Mouse (Mus musculus): ENCODE results near the gene Tanc2. TPM values are rescaled to one million over a fixed set of nuclear protein-coding genes. Genes with fewer than 3 reads are reported as not detected.

Tanc2 gene
- polyA plus RNA-seq, 1 experiment: 2.6 TPM

DNA sequence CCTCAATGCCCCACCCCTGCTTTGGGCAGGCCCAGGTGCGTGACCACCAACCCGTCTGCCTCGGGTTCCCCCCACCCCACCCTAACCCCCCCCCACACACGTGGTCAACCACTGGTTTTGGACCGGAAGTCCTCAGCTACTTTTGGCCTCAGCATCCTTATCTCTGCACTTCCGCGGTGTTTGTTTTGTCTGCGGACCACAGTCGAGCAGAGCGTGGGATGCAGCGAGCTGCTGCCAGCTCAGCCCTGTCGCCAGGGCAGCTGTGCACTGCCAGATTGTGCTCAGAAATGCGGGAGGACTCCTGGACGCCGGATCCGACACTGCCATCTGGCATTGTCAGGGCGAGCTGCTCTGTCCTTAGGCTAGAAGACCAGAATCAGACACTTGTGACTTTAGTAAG lies 369.6 kb downstream of the Tanc2 start:
- 2% methylated on average over 17 of the region's 17 CpGs for WGBS

DNA sequence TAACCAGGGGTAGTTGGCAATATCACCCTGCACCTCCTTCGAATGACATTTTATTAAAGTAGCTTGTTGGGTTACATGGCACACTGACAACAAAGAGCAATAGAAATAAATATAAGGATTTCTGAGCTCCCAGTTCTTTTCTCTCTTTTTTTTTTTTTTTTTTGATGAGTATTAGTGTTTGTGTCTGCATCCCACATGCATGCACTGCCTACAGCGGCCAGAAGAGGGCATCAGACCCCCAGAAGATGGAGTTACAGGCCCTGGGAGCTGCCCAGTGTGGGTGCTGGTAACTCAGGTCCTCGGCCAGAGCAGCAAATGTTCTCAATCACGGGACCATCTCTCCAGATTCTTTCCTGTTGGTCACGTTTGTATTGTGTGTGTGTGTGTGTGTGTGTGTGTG lies 374.9 kb downstream of the Tanc2 start:
- no peak overlapping the region for H3K27ac ChIP-seq (ENCODE audit: control insufficient read depth, insufficient read depth, low read length)
- WGBS: 74% methylated on average over 5 of the region's 5 CpGs
- TF ChIP-seq POLR2A (IDR thresholded peaks at IDR 0.05; ENCODE audit: control insufficient read depth, extremely low read depth, insufficient read depth, low read length, poor library complexity): no peak
- peaks cover 6% of the 10 kb centered on the region; the same call in 1 of the 2 replicates for H3K27me3 ChIP-seq (ENCODE audit: control insufficient read depth, insufficient read depth, low read length)
- no peak overlapping the region for H3K4me3 ChIP-seq (ENCODE audit: control insufficient read depth, insufficient read depth, low read length)
- no peaks in the 10 kb centered on the region for H3K36me3 ChIP-seq (ENCODE audit: control insufficient read depth, insufficient read depth, low read length)
- no peak for DNase-seq
- peaks cover 3% of the 10 kb centered on the region for H3K4me1 ChIP-seq (replicated peaks; ENCODE audit: control insufficient read depth, insufficient read depth, low read length)

More for the DNA sequence above, 369.6 kb downstream of the Tanc2 start:
- no peak for TF ChIP-seq POLR2A (IDR thresholded peaks at IDR 0.05; ENCODE audit: control insufficient read depth, extremely low read depth, insufficient read depth, low read length, poor library complexity)
- TF ChIP-seq CTCF (IDR thresholded peaks at IDR 0.05; ENCODE audit: borderline replicate concordance, control insufficient read depth, extremely low read depth, insufficient read depth, low read length, poor library complexity): no peak
- no peak overlapping the region for H3K4me3 ChIP-seq (ENCODE audit: control insufficient read depth, insufficient read depth, low read length)
- no peak overlapping the region for H3K27ac ChIP-seq (ENCODE audit: control insufficient read depth, insufficient read depth, low read length)
- no peaks in the 10 kb centered on the region for H3K36me3 ChIP-seq (ENCODE audit: control insufficient read depth, insufficient read depth, low read length)
- no peak for DNase-seq
- no peaks in the 10 kb centered on the region; the same call in 1 of the 2 replicates for H3K4me1 ChIP-seq (replicated peaks; ENCODE audit: control insufficient read depth, insufficient read depth, low read length)
- no peaks in the 10 kb centered on the region for H3K27me3 ChIP-seq (ENCODE audit: control insufficient read depth, insufficient read depth, low read length)

DNA sequence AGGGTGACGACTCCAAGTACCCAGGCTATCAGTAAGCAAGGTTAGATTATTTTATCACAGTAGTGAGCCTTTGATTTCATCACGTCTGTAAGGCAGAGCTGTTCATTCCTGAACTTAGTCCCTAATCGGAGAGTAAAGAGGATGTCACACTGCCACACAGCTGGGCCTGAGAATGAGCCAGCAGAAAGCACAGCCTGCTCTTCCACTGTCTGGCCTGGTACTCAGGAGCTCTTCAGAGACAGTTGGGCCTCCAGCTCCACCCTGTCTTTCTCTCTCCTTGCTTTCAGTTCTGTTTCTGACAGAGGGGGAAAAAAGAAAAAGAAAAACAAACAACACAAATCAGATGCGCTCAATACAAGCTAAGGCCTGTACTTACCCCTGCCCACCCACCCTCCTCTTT lies 376.5 kb downstream of the Tanc2 start:
- no peak overlapping the region for H3K27ac ChIP-seq (ENCODE audit: control insufficient read depth, insufficient read depth, low read length)
- WGBS: 77% methylated on average over 4 of the region's 4 CpGs
- no peak for TF ChIP-seq POLR2A (IDR thresholded peaks at IDR 0.05; ENCODE audit: control insufficient read depth, extremely low read depth, insufficient read depth, low read length, poor library complexity)

DNA sequence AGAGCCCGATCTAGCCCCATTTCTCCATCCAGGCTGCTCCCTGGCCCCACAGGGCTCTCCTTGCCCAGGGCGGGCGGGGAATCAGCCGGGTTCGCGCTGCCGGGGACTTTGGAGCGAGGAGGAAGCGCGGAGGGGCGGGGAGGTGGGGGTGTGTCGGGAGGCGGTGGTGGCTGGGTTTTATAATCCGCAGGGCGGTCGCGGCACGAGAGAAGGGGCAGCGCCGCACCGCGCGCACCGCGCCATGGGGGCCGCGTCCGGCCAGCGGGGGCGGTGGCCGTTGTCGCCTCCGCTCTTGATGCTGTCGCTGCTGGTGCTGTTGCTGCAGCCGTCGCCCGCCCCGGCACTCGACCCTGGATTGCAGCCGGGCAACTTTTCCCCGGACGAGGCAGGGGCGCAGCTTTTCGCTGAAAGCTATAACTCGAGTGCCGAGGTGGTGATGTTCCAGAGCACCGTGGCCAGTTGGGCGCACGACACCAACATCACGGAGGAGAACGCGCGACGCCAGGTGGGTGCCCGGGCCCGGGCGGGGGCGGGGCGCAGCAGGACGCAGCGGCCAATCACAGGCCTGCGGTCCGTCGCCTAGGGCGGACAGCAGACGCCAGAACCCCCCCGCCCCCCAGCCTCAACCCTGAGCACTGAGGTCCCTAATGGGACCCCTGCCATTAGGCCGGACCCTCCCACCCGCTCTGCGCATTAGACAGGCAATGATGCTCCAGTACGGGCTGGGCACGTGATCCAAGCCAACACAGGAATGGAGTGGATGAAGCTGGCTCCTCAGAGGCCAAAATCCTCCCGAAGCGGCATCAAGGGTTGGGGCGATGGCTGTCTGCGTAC lies 378.2 kb downstream of the Tanc2 start, which contains the start of gene Ace:
Ace (plus strand) TSS at position 205 of the 834 bp plus-strand sequence.
- no peaks in the 10 kb centered on the region for H3K36me3 ChIP-seq (ENCODE audit: control insufficient read depth, insufficient read depth, low read length)
- TF ChIP-seq CTCF (IDR thresholded peaks at IDR 0.05; ENCODE audit: borderline replicate concordance, control insufficient read depth, extremely low read depth, insufficient read depth, low read length, poor library complexity) (no peak), POLR2A (IDR thresholded peaks at IDR 0.05; ENCODE audit: control insufficient read depth, extremely low read depth, insufficient read depth, low read length, poor library complexity) (no peak)
- DNase-seq: no peak
- WGBS: 4% methylated on average over 76 of the region's 76 CpGs
- H3K27me3 ChIP-seq (ENCODE audit: control insufficient read depth, insufficient read depth, low read length): peaks cover 6% of the 10 kb centered on the region; the same call in 1 of the 2 replicates
- H3K4me1 ChIP-seq (replicated peaks; ENCODE audit: control insufficient read depth, insufficient read depth, low read length): peaks cover 3% of the 10 kb centered on the region
- H3K4me3 ChIP-seq (ENCODE audit: control insufficient read depth, insufficient read depth, low read length): peak within 1 kb of the TSS; percentile 21; the same call in 1 of the 2 replicates
- H3K27ac ChIP-seq (ENCODE audit: control insufficient read depth, insufficient read depth, low read length): no peak within 1 kb of the TSS

More for the DNA sequence above, 376.5 kb downstream of the Tanc2 start:
- peaks cover 6% of the 10 kb centered on the region; the same call in 1 of the 2 replicates for H3K27me3 ChIP-seq (ENCODE audit: control insufficient read depth, insufficient read depth, low read length)
- peaks cover 3% of the 10 kb centered on the region for H3K4me1 ChIP-seq (replicated peaks; ENCODE audit: control insufficient read depth, insufficient read depth, low read length)
- DNase-seq: no peak
- H3K36me3 ChIP-seq (ENCODE audit: control insufficient read depth, insufficient read depth, low read length): no peaks in the 10 kb centered on the region
- H3K4me3 ChIP-seq (ENCODE audit: control insufficient read depth, insufficient read depth, low read length): no peak overlapping the region

DNA sequence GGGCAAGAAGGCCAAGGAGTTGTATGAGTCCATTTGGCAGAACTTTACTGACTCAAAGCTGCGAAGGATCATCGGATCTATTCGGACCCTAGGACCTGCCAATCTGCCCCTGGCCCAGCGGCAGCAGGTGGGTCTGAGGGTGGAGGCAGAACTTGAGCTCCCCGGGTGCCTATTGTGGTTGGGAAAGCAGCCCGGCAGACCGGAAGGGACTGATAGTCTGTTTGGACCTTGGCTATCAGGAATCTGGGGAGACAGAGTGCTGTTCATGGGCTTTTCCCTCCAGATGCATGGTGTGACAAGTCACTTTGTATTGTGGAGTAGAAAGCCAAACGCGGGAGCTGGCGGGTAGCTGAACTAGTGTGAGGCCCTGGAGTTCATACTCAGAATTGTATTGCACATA lies 379.2 kb downstream of the Tanc2 start:
- WGBS: 57% methylated on average over 10 of the region's 10 CpGs
- H3K27me3 ChIP-seq (ENCODE audit: control insufficient read depth, insufficient read depth, low read length): peaks cover 6% of the 10 kb centered on the region; the same call in 1 of the 2 replicates
- peaks cover 3% of the 10 kb centered on the region for H3K4me1 ChIP-seq (replicated peaks; ENCODE audit: control insufficient read depth, insufficient read depth, low read length)
- TF ChIP-seq CTCF (IDR thresholded peaks at IDR 0.05; ENCODE audit: borderline replicate concordance, control insufficient read depth, extremely low read depth, insufficient read depth, low read length, poor library complexity) (no peak), POLR2A (IDR thresholded peaks at IDR 0.05; ENCODE audit: control insufficient read depth, extremely low read depth, insufficient read depth, low read length, poor library complexity) (no peak)
- no peaks in the 10 kb centered on the region for H3K36me3 ChIP-seq (ENCODE audit: control insufficient read depth, insufficient read depth, low read length)
- H3K4me3 ChIP-seq (ENCODE audit: control insufficient read depth, insufficient read depth, low read length): no peak overlapping the region
- H3K27ac ChIP-seq (ENCODE audit: control insufficient read depth, insufficient read depth, low read length): no peak overlapping the region
- no peak for DNase-seq

DNA sequence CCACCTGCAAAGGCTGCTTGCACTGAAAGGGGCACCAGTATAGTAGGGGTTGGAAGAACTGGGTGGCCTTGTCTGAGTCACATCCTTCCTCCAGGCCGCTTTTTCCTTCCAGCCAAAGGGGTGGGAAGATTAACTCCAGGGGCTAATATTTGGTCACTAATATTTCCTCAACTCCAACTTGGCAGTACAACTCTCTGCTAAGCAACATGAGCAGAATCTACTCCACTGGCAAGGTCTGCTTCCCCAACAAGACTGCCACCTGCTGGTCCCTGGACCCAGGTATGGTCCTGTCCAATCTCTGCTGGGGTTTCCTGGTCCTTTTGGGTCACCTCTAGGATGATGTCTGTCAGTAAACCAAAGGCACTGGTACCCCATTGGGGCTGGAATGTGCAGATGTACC lies 379.7 kb downstream of the Tanc2 start:
- no peak overlapping the region for H3K27ac ChIP-seq (ENCODE audit: control insufficient read depth, insufficient read depth, low read length)
- DNase-seq: peak; percentile 27
- no peaks in the 10 kb centered on the region for H3K36me3 ChIP-seq (ENCODE audit: control insufficient read depth, insufficient read depth, low read length)
- H3K27me3 ChIP-seq (ENCODE audit: control insufficient read depth, insufficient read depth, low read length): peaks cover 6% of the 10 kb centered on the region; the same call in 1 of the 2 replicates
- H3K4me1 ChIP-seq (replicated peaks; ENCODE audit: control insufficient read depth, insufficient read depth, low read length): peaks cover 3% of the 10 kb centered on the region
- 32% methylated on average over 1 of the region's 1 CpGs for WGBS
- H3K4me3 ChIP-seq (ENCODE audit: control insufficient read depth, insufficient read depth, low read length): no peak overlapping the region
- no peak for TF ChIP-seq POLR2A (IDR thresholded peaks at IDR 0.05; ENCODE audit: control insufficient read depth, extremely low read depth, insufficient read depth, low read length, poor library complexity)
- no peak for TF ChIP-seq CTCF (IDR thresholded peaks at IDR 0.05; ENCODE audit: borderline replicate concordance, control insufficient read depth, extremely low read depth, insufficient read depth, low read length, poor library complexity)

Measured in thymus, adult 2 months (tissue).